In the genomic region with DNA sequence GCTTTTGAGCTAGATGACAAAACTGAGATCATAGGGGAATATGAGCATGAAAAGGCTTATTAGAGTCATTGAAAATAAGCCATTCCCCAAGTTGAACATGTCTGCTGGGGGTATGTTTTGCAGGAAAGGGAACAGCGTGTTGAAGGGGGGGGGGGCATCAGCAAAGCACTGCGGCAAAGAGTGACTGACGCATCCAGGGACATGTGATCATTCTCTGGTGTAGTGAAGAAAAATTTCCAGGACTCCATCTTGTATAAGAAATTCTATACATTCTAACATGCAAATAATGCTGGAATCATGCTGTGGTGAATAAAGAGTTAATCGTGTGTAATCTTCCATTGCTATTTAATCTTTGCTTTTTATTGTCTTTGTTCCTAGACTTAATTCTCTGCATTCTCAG, we compare ENCODE assay signal across 14 mouse cellular contexts.
A peak's percentile ranks its signal among the peaks of the same experiment; 100 is the strongest.
DNase-seq lines count a peak whose midpoint lies in the region; ATAC-seq lines count a peak whose summit lies in the region.
"Had no signal": no experiment of that assay in that cellular context is flagged by ENCODE, and none has a peak within 500 bp of the region (broad histone marks: within the 10 kb centered on the region; RNA-seq: fewer than 3 reads in every experiment).

No protein-coding gene starts in this region.

- intact Hi-C loops in left cerebral cortex, postnatal 14 days (cut with DNase I) = no loop called here
- intact Hi-C loops in left cerebral cortex, postnatal 10 days (cut with DNase I) = no loop called here

- peak; percentile 14 for DNase-seq in cerebellum, adult 9-11 months
- peak; percentile 11 to 50 for DNase-seq in left cerebral cortex, postnatal 14 days (ENCODE audit: low spot score in 2 of 2)
- DNase-seq in left cerebral cortex, postnatal 10 days (ENCODE audit: extremely low spot score in 1 of 2, low spot score in 2 of 2) = no peak
- DNase-seq in forebrain, embryonic 14.5 days (ENCODE audit: low spot score) = peak; percentile 52
- DNase-seq in urinary bladder, postnatal 4 days (ENCODE audit: low spot score in 2 of 2) = no peak
- DNase-seq in thymus, postnatal 0 days (ENCODE audit: low spot score) = no peak
- DNase-seq: adrenal gland, postnatal 14 days; heart, adult 11 months; kidney, postnatal 36 days had no signal

- H3K4me3 ChIP-seq in forebrain, embryonic 14.5 days (ENCODE audit: low read depth, low read length) = peak overlapping the region; percentile 30
- H3K4me3 ChIP-seq in midbrain, embryonic 15.5 days = peak overlapping the region; percentile 44
- H3K4me3 ChIP-seq: intestine, embryonic 15.5 days had no signal

- ATAC-seq in cerebellum, adult (ENCODE audit: insufficient number of reproducible peaks, low FRiP score, low TSS enrichment) = no peak
- no peak for ATAC-seq in forebrain, embryonic 14.5 days
- ATAC-seq in midbrain, embryonic 15.5 days (replicated peaks) = peak; percentile 64; the same call in 1 of the 2 replicates
- ATAC-seq: intestine, embryonic 15.5 days had no signal

- 69% methylated on average over 4 of the region's 4 CpGs for WGBS in forebrain, embryonic 14.5 days
- 49% methylated on average over 4 of the region's 4 CpGs for WGBS in midbrain, embryonic 15.5 days

- H3K27ac ChIP-seq in forebrain, embryonic 14.5 days (ENCODE audit: low read depth, low read length) = no peak overlapping the region
- 0 out of 2 replicates have a peak overlapping the region, but pooled peaks have one; percentile 74 for H3K27ac ChIP-seq in midbrain, embryonic 15.5 days
- H3K27ac ChIP-seq: embryonic facial prominence, embryonic 12.5 days; intestine, embryonic 15.5 days had no signal

- H3K36me3 ChIP-seq in forebrain, embryonic 14.5 days (ENCODE audit: control insufficient read depth, insufficient read depth, low read length) = no peaks in the 10 kb centered on the region
- H3K36me3 ChIP-seq in midbrain, embryonic 15.5 days (replicated peaks) = no peaks in the 10 kb centered on the region
- H3K36me3 ChIP-seq: embryonic facial prominence, embryonic 12.5 days; intestine, embryonic 15.5 days had no signal

- H3K4me2 ChIP-seq in forebrain, embryonic 14.5 days (ENCODE audit: low read length) = peak overlapping the region; percentile 41
- peak overlapping the region; percentile 38 for H3K4me2 ChIP-seq in midbrain, embryonic 15.5 days
- H3K4me2 ChIP-seq: intestine, embryonic 15.5 days; liver, embryonic 11.5 days had no signal

- H3K9me3 ChIP-seq in forebrain, embryonic 14.5 days (replicated peaks; ENCODE audit: control insufficient read depth, low read length) = no peaks in the 10 kb centered on the region
- H3K9me3 ChIP-seq in midbrain, embryonic 15.5 days = no peaks in the 10 kb centered on the region
- H3K9me3 ChIP-seq: embryonic facial prominence, embryonic 12.5 days; intestine, embryonic 15.5 days had no signal

- H3K4me1 ChIP-seq in forebrain, embryonic 14.5 days (ENCODE audit: control insufficient read depth, insufficient read depth, low read length) = no peaks in the 10 kb centered on the region
- peaks cover 5% of the 10 kb centered on the region; the same call in 1 of the 2 replicates for H3K4me1 ChIP-seq in midbrain, embryonic 15.5 days
- H3K4me1 ChIP-seq: embryonic facial prominence, embryonic 12.5 days; intestine, embryonic 15.5 days had no signal

- H3K9ac ChIP-seq in forebrain, embryonic 14.5 days (ENCODE audit: low read length) = no peak overlapping the region; the same call in 1 of the 2 replicates
- H3K9ac ChIP-seq in midbrain, embryonic 15.5 days = 0 out of 2 replicates have a peak overlapping the region, but pooled peaks have one; percentile 17
- H3K9ac ChIP-seq: embryonic facial prominence, embryonic 12.5 days; intestine, embryonic 15.5 days had no signal

- no peaks in the 10 kb centered on the region for H3K27me3 ChIP-seq in forebrain, embryonic 14.5 days (replicated peaks; ENCODE audit: control insufficient read depth, insufficient read depth, low read length)
- no peaks in the 10 kb centered on the region for H3K27me3 ChIP-seq in midbrain, embryonic 15.5 days (replicated peaks)
- H3K27me3 ChIP-seq: embryonic facial prominence, embryonic 12.5 days; intestine, embryonic 15.5 days had no signal

Comparison
In these comparisons a context has a peak if more than half of its experiments do, and no peak if none do; other contexts are left out.
1. DNase-seq: peak in cerebellum, adult 9-11 months (single experiment), left cerebral cortex, postnatal 14 days (2 of 2) and forebrain, embryonic 14.5 days (single experiment); none in left cerebral cortex, postnatal 10 days (0 of 2), urinary bladder, postnatal 4 days (0 of 2) and thymus, postnatal 0 days (single experiment).